Mouse (Mus musculus): ENCODE data around the gene Cmip.

The Cmip gene

DNA sequence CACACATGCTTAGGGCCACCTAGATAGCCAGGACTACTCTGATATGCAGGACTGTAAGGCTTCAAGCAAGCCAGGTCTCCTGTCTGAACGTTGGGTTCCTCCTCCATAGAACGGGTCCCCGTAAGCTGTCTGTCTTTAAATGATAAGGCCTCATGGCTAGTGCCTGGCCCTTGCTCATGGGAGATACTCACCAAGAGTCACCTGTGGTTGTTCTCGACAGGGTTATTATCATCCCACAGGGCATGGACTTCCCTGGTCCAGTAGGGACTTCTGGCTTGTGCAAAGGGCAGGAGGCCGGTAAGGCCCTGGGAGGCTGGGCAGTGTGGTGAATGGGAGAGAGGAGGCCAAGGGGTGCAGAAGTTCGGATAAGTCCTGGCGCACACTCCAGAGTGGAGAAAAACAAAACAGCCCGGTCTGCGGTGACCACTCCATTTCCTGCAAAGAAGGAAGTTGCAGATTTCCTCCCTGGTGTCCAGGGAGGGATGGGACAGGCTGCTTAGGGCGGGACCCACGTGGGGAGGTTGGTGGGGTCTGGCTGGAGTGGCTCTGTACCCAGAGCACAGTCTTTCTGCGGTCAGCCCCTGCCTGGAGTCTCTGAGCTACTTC lies 41.2 kb downstream of the Cmip start:
- no peak for DNase-seq (ENCODE audit: low read depth, low spot score)

DNA sequence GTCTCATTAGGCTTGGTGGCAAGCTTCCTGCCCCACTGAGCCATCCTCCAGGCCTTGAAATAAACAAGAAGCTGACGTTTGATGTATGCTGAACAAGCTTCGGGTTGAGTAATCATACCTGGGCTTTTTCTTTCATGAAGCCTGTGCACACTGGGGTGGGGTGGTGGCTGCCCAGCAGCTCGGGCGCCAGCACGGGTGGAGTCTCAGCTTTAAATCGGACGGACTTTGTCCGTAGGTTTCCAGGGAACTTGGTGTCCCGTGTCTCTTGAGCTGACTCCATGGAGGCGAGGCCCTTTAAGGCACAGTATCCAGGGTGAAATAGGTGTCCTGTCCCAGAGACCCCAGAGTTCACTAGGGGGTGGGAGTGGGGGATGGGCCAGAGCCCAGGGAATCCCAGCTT lies 42.3 kb downstream of the Cmip start:
- no peak for DNase-seq (ENCODE audit: low read depth, low spot score)

DNA sequence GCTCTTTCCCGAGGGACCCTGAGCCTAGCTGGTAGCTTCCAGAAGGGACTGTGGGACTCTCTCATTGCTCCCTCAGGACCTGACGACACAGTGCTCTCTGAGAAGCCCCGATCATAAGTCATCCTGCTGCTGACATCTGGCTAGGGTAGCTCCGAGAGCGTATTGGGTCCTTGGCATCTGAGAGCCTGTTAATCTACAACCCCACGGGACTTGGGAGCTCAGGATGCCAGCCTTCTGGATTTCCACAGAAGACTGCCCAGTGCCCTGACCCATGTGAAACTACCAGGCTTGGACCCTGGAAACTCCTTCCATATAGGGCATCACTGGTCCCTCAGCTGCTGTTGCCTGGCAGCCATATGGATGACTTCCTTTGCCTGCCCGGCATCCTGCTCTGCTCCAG lies 43.3 kb downstream of the Cmip start:
- no peak for DNase-seq (ENCODE audit: low read depth, low spot score)

DNA sequence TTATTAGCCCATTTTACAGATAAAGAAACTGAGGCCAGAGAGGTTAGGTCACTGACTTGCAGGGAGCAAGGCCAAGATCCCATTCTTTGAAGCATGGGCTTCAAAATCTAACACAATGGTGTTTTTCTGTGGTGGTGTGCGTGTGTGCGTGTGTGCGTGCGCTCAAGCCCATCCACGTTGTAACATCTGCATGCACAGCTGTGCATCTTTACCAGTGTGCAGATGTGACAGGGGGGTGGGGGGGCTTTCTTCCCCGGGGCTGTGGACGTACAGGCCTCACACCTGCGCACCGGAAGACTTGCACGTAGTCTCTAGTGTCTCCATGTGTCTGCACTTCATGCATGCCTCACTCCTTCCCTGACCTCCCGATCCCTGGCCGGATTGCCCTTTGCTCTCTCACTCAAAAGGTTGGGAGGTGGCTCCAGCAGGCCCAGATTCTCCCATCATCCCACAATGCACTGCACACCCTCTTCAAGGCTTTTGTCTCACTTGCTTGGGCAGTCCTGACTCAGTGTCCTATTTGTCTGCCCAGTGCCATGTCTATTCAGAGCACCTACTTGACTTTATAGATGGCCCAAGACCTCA lies 44.7 kb downstream of the Cmip start:
- no peak for DNase-seq (ENCODE audit: low read depth, low spot score)

DNA sequence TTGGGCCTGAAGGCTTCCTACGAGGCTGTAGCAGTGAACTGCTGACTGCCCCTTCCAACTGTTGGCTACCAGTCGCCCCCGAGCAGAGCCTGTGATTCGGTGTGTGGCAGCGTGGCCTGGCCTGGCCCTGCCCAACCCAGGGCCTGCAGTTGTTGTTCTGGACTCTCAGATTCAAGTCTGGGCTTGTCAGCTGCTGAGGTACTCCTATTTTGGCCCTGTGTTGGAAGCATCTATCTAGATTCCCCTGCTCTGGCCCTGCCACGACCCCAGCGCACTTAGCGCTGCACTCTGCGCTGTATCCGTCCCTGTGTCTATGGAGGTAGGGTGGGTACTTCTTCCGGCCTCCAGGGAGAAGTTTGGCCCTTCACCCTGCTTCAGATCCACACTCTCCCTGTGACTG lies 45.2 kb downstream of the Cmip start:
- DNase-seq (ENCODE audit: low read depth, low spot score), result no peak

DNA sequence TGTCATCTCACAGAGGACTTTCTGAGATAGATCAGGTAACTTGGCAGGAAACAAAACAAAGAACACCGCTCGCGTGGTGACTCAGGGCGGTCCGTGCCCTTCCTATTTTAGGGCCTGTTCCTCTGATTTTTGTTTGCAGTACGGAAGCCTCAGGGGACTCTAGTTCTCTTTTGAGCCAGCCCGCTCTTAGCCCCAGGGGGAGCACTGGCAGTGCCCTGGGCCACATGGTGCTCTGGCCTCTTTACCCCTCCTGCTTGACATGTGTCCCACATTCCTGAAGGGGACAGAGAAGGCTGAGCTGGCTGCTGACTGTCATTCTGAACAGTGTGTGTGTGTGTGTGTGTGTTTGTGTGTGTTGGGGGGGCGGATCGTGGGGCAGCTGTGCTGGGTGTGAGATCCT lies 46.8 kb downstream of the Cmip start:
- DNase-seq (ENCODE audit: low read depth, low spot score), result no peak

DNA sequence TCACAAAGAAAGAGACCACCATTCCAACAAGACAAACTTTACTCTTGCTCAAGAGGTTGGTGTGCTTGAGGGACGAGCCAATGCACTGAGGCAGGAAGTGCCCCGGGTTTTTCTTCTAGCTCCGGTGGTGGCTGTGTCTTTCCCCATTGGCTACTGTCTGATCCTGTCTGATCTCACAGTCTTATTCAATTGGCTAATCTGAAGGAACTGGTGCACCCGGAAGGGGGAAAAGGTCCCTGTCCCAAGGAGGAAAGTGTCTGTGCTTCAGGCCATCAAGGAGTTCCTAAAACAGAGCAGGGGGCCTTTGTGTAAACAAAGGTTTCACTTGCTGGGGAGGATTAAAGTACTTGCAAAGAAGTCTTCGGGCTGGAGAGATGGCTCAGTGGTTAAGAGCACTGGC lies 48.5 kb downstream of the Cmip start:
- no peak for DNase-seq (ENCODE audit: low read depth, low spot score)

DNA sequence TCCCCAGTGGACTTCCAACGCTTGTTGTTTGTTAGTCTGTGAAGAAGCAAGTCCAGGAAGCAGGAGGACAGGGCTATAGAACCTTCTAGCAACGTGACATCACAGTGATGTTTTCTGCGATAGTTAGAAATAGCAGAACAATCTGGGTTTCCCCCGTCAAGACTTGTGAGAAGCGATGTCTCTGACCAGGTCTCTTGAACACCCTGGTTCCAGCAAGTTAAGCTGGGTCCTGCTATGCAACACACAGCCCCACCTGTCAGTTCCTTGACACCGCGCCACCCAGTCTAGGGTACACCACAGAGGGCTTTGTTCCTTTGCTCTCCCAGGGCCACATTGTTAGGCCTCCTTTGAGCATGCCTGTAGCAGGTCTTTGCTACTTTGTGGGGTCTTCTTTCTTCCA lies 49.9 kb downstream of the Cmip start:
- DNase-seq (ENCODE audit: low read depth, low spot score), result no peak

DNA sequence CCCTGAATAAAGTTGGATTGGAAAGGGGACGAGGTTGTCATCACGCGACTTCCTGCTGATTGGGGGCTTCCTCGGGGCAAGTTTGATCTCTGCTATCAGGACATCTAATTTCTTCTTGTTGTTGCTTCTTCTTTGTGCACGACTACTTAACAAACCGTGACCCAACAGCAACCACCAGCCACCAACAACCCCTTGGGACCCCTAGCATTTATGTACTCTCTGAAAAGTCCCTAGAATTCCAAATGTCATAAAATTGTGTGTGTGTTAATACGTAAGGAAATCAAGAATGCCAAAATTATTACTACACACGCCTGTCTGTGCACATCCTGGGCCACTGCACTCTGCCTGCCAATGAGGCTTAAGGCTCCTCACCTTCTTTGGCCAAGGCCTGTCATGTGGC lies 50.4 kb downstream of the Cmip start:
- no peak for DNase-seq (ENCODE audit: low read depth, low spot score)

DNA sequence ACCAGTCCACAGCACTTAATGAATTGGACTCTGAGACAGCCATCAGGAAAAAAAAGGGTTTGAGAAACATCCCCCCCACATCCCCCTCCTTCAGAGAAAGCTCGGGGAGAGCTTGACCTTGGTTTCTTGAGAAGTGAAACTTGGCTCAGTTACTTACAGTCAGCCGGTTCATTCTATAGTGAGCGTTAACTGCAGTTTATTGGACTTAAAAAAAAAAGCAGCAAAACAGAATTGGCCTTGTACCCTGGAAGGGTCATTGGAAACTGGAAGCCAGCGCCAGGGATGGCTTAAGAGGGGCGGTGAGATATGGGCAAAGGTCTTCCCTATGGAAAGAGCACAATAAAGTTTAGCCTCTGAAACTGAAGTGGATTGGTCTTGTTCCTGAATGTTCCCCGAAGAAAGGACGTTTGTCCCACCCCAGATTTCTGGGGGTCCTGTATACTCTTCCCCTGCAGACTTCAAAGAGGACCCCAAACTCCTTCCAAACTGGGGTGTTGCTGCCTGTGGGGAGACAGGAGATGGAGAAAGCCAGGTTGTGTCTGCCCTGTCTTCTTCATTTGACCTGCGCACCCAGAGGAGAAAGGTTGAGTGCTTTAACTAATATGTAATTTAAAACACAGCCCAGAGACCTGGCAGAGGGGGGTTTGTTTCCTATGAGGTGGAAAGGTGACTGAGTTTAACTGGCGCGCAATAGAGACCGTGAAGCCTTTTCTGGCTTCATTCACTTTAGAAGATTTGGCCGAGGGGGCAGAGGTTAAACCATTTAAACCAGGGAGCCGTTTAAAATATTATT lies 51.6 kb downstream of the Cmip start:
- no peak for DNase-seq (ENCODE audit: low read depth, low spot score)

DNA sequence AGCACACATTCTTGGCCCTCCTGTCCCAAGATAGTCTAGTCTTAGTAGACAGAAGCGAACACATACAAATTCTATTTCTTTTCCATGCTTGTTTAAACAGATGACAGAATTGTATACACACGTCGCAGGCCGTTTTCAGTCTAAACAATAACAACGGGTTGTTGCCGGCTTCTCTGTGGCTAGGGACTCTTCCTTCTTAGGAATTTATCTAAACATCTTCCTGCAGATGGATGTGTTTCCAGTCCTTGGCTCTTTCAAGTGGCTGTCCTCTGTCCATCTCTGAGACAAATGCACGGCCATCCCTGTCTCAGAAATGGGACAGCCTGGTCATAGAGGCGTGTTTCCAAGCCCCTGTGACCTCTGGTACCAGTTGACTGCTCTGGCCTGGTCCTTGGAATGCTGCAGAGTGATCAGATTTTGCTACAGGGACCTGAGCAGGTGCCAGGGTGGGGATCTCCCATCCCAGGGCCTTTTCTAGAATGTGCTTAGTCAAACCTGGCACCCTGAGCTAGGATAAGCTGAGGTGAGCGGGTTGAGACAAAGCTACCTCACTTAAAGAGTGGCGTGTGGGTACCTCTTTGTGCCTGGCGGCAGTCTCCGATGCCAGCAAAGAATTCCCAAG lies 52.9 kb downstream of the Cmip start:
- no peak for DNase-seq (ENCODE audit: low read depth, low spot score)

DNA sequence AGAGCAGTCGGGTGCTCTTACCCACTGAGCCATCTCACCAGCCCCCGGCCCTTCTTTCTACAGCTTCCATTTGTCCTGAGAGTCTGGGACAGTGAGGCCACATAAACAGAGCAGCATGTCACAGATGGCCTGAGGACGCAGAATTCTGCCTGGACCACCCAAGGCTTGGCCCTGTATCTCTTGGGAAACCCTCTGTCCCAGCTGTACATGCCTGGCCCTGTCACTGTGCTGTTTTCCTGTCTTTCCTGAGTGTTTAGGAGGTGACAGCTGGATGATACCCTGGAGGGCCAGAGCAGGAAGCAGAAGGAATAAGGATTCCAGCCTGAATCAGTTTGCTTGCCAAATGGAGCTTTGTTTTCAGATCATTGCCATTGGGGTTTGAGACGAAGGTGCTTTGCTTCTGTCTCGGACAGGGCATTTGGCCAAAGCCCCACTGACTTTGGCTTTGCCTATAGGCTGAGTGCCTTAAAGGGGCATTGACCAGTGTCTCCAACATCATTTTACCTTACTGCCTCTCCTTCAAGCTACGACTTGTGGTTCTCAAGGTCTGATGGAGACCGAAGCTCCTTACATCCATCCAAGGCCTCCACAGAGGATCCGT lies 54.2 kb downstream of the Cmip start:
- no peak for DNase-seq (ENCODE audit: low read depth, low spot score)

DNA sequence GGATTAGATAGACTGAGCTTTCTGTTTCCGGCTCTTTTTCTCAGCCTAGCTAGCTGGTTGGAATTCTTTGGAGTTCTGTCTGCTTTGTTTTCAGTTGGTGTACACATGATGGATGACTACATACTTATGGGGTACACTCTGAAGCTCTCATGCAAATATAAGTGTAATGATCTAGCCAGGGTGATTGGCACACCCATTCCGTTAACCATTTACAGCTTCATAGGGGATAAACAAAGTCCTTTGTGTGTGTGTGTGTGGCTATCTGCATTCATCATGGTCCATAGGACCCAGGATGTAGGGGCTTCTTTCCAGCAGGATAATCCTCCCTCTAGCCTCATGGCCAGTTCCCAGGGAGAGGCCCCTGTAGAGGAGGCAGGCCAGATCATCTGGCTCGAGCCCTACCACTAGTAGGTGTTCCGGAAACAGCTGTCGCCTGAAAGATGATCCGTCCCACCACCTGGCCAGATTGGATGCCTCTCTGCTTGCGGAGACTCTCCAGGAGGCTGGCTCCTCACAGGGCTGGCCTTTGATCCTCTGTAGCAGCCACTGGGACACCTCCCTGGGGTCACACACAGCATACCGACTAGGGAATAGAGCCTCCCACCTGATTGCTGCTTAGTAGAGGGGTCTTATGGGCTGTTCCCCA lies 57.6 kb downstream of the Cmip start:
- peak; percentile 31 for DNase-seq (ENCODE audit: low read depth, low spot score)

DNA sequence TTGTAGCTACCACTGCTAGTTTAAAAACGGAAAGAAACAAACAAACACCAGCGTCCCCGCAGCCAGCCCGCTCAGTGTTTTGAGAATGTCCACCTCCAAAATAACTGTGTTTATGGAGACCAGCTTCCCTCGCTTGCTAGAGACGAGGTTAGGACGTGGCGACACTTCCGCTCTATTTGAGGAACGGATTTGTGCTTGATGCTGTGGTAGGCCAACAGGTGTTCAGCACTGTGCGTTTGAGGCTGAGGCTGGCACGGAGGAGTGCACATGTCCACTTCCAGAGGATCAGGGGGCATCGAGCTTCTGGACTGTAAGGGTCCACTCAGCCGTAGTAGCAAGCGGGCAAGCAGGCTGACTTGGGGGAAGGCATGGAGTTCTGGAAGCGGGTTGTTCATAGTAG lies 58.9 kb downstream of the Cmip start:
- DNase-seq (ENCODE audit: low read depth, low spot score), result no peak

DNA sequence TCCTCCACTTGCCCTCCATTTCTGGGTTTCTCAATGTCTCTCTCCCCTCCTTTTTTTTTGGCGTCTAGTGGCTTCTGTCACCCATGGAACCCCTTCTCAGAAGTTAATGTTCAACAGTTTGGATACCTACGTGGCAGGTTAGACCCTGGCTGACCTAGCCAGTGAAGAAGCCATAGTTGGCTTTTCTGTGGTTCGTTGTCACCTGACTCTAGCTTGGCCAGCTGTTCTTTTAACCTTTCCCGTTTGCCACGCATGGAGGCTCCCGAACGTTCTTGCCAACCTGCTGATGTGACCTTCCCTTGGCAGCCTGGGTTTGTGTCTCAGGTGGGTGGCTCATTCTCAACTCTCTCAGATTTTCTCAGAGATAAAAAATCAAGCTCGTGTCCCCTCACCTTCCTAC lies 60.6 kb downstream of the Cmip start:
- no peak for DNase-seq (ENCODE audit: low read depth, low spot score)

DNA sequence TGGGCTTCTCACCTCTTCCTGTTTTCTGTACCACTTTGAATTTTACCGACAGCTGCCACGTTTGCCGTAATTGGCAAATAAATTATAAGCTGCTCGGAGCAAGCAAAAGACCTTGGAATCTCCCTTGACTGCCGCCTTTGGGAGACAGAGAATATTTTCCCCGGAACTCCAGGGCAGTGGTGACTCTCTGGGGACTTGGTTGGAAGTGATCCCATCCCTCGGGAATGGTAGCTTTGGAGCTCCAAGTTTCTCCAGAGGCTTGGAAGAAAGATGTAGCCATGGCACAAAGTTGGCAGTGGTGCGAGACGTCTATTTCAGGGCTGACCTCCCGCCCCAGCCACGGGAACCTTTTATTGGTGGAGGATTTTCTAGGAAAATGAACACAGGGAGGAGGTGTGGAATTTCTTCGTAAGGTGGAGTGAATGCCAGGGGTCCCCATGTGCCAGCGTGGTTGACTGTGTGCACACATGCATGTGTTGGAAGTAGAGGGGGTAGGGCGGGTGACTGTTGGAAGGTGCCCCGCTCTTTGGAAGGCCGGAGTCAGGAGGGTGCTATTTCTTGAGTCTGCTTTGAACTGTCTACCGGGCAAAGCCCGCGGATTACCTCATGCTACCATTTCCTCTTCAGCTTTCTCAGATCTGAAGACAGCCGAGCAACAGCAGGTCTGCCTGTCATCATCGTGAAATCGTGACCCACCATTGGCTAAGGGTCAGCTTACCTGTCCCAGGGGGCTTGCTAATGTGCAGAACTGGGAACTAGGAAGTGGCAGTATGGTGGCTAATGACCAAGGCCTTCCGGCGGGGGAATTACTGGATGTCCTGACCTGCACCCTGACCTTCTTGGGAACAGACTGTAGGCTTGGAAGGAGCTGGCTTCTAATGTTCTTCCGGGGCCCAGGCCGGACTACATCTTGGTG lies 62.3 kb downstream of the Cmip start:
- no peak for DNase-seq (ENCODE audit: low read depth, low spot score)

DNA sequence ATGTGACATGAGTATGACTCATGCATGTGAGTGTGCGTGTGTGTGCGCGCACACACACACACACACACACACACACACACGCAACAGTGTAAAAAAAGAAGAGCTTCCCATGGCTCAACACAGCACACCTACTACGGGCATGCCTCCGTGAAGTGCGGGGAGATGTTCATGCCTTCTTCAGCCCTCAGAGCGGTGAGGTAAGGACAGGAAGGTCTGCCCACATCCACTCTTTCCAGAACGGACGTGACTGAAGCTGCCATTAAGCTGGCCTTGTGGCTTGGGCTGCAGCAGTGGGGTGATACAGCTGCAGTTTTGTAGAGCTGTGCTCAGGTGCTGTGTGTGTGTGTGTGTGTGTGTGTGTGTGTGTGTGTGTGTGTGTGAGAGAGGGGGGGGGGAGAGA lies 63.8 kb downstream of the Cmip start:
- no peak for DNase-seq (ENCODE audit: low read depth, low spot score)

DNA sequence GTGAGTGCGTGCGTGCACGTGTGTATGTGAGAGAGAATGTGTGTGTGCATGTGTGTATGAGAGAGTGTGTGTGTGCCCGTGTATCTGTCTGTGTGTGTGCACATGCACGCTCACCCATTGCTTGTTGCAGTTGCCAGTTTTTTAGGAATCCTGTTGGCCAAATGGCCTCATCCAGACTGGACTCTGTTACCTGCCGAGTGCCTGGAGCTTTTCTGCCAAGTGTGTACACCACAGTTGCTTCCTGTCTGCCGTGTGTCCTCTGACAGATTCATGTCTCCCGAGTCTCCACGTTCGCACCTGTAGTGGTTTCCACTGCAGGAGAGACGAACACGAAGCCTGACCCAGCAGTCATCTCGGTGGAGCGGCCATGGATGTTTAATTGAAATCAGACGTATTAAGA lies 64.4 kb downstream of the Cmip start:
- no peak for DNase-seq (ENCODE audit: low read depth, low spot score)

DNA sequence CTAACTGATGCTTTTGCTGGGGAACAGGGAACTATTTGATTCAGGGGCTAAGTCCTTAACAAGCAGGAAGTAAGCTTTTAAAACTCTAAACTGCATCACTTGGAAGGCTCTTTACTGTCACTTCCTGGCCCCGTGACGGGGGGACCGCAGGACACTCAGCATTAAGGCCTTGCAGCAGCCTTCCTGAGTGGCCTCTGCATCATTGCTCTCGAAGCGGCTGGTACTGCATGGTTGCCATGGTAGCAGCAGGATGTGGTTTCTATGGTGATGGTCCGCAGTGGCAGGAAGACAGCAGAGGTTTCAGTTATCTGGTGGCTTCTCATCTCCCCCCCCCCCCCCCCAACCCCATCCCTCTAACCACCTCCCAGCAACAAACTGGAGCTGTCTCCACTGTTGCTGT lies 65.2 kb downstream of the Cmip start:
- no peak for DNase-seq (ENCODE audit: low read depth, low spot score)

DNA sequence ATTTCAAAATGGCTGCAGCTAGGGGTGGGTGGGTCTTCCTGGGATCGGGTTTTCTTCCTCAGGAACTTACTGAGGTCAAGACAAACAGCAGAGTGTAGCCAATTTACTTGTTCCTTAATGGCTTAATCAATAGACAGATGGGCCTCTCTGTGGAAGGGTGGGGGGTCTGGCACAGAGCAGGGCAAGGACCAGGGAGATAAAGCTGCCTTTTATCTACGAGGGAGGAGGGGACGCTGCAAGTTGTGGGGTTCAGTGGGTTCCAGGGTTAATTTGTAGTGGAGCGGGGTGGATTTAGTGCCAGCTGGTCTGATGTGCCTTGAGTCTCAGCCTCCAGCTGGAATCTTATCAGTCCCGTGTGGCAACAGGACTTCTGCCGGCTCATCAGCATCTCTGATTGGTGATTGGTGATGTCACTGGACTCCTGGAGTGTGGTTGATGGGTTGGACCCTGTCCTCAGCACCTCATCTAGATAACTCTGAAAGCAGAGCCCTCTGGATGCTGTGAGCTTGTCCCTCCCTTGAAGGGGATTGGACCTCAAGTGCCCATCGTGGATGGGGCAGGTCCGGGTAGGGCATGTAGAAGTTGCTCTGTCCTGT lies 65.9 kb downstream of the Cmip start:
- DNase-seq (ENCODE audit: low read depth, low spot score), result no peak
